Mouse (Mus musculus): Measurements from ENCODE around the gene Rrp1b.
"Not testable (repeated sequence)": the region's sequence is repeated elsewhere in the genome, so short reads cannot be mapped to it uniquely, and the experiment has no call there.

Gene Rrp1b

GRCm38 (mm10) chr17:32091364-32092240 lies 55.7 kb downstream of the Rrp1b start:
- peak; percentile 88 for DNase-seq

GRCm38 (mm10) chr17:32092241-32092619 lies 56.3 kb downstream of the Rrp1b start:
- no peak for DNase-seq

- DNase-seq: no peak
Measured at GRCm38 (mm10) chr17:32092895-32093294, 57.0 kb downstream of the Rrp1b start.

- peak; percentile 84 for DNase-seq
Measured at GRCm38 (mm10) chr17:32097676-32098075, 61.8 kb downstream of the Rrp1b start.

- DNase-seq: not testable (repeated sequence)
Measured at GRCm38 (mm10) chr17:32098905-32099304, 63.0 kb downstream of the Rrp1b start.

- DNase-seq: no peak
Measured at GRCm38 (mm10) chr17:32099574-32099942, 63.7 kb downstream of the Rrp1b start.

- DNase-seq: peak; percentile 89
Measured at GRCm38 (mm10) chr17:32099943-32100586, 64.2 kb downstream of the Rrp1b start.

- DNase-seq: no peak
Measured at GRCm38 (mm10) chr17:32103054-32103453, 67.2 kb downstream of the Rrp1b start.

GRCm38 (mm10) chr17:32106358-32106757 lies 70.5 kb downstream of the Rrp1b start:
- no peak for DNase-seq

GRCm38 (mm10) chr17:32107877-32108276 lies 72.0 kb downstream of the Rrp1b start:
- DNase-seq: no peak

- not testable (repeated sequence) for DNase-seq
Measured at GRCm38 (mm10) chr17:32108320-32109011, 72.6 kb downstream of the Rrp1b start.

- no peak for DNase-seq
Measured at GRCm38 (mm10) chr17:32109201-32109940, 73.5 kb downstream of the Rrp1b start.

GRCm38 (mm10) chr17:32110424-32110823 lies 74.5 kb downstream of the Rrp1b start:
- peak; percentile 62 for DNase-seq

- DNase-seq: no peak
Measured at GRCm38 (mm10) chr17:32110980-32111780, 75.3 kb downstream of the Rrp1b start.
